Mouse (Mus musculus) hindbrain, embryonic 16.5 days (tissue): ENCODE results near the gene Cdc6. TPM values are rescaled to one million over a fixed set of nuclear protein-coding genes. Genes with fewer than 3 reads are reported as not detected.
A peak's percentile ranks its signal among the peaks of the same experiment; 100 is the strongest.

Source experiments
- ATAC-seq: fragments of 200-750 bp; cut with Nextera tagmentation; 2 replicates; pipeline ENCODE4 v1.8.0; 2017; ENCODE audit warnings: moderate TSS enrichment, moderate library complexity
- H3K27ac ChIP-seq: fragments of 300-500 bp; sonication (generic); 2 replicates; pipeline ENCODE4 v1.5.1; 2014; ENCODE audit warnings: low read depth, mild to moderate bottlenecking, control low read depth, low read length, moderate library complexity
- H3K27me3 ChIP-seq: fragments of 300-500 bp; sonication (generic); replicated peaks from 2 replicates; pipeline ENCODE4 v1.6.1; 2014; ENCODE audit warnings: low read length; ENCODE audit not compliant: control insufficient read depth, insufficient read depth
- H3K36me3 ChIP-seq: fragments of 300-500 bp; sonication (generic); 2 replicates; pipeline ENCODE4 v1.6.1; 2014; ENCODE audit warnings: mild to moderate bottlenecking, low read length, moderate library complexity, mixed read lengths; ENCODE audit not compliant: control insufficient read depth, insufficient read depth
- H3K4me1 ChIP-seq: fragments of 300-500 bp; sonication (generic); 2 replicates; pipeline ENCODE4 v1.6.1; 2014; ENCODE audit warnings: low read depth, low read length; ENCODE audit not compliant: control insufficient read depth, insufficient read depth
- H3K4me2 ChIP-seq: fragments of 300-500 bp; sonication (generic); 2 replicates; pipeline ENCODE4 v1.6.1; 2014; ENCODE audit warnings: mild to moderate bottlenecking, low read length, control low read depth, moderate library complexity
- H3K4me3 ChIP-seq: fragments of 300-500 bp; sonication (generic); 2 replicates; pipeline ENCODE4 v1.5.1; 2014; ENCODE audit warnings: mild to moderate bottlenecking, low read length, control low read depth, moderate library complexity
- H3K9ac ChIP-seq: fragments of 300-500 bp; sonication (generic); 2 replicates; pipeline ENCODE4 v1.6.1; 2014; ENCODE audit warnings: low read depth, mild to moderate bottlenecking, control low read depth, low read length, moderate library complexity
- H3K9me3 ChIP-seq: fragments of 300-500 bp; sonication (generic); 2 replicates; pipeline ENCODE4 v1.6.1; 2014; ENCODE audit warnings: mild to moderate bottlenecking, low read length, moderate library complexity; ENCODE audit not compliant: control insufficient read depth
- WGBS: fragments of 180-500 bp; shearing (Covaris S2); extraction: QIAGEN DNeasy Blood & Tissue Kit; methylation state at CpG from one replicate; pipeline ENCODE4 v1.1.7; 2014; 5-methylcytosine and 5-hydroxymethylcytosine counted together
- polyA plus RNA-seq: library from polyadenylated mRNA; unstranded; fragments of >200 nt; fragmentation: Nextera tagmentation; extraction: Ambion mirVana; gene quantifications from 2 replicates; pipeline ENCODE4 v1.2.1, GENCODE M21; 2015

Gene Cdc6
- polyA plus RNA-seq, 1 experiment from 2014 or later: 4.6 TPM

GRCm38 (mm10) chr11:98939084-98939952, 31.7 kb downstream of the Cdc6 start:
- 52% methylated on average over 15 of the region's 15 CpGs for WGBS
- no peak overlapping the region for H3K27ac ChIP-seq
- no peak for ATAC-seq
- H3K4me3 ChIP-seq: no peak overlapping the region
- H3K4me2 ChIP-seq: peak overlapping the region; percentile 93
- no peaks in the 10 kb centered on the region for H3K36me3 ChIP-seq
- peaks cover 71% of the 10 kb centered on the region for H3K4me1 ChIP-seq
- no peaks in the 10 kb centered on the region for H3K9me3 ChIP-seq
- H3K9ac ChIP-seq: no peak overlapping the region
- no peaks in the 10 kb centered on the region for H3K27me3 ChIP-seq

GRCm38 (mm10) chr11:98939953-98940641, 32.5 kb downstream of the Cdc6 start:
- 65% methylated on average over 10 of the region's 11 CpGs for WGBS
- peak overlapping the region; percentile 5; the same call in 1 of the 2 replicates for H3K4me2 ChIP-seq
- H3K9ac ChIP-seq: no peak overlapping the region
- no peak for ATAC-seq
- no peak overlapping the region for H3K4me3 ChIP-seq
- no peaks in the 10 kb centered on the region for H3K36me3 ChIP-seq
- H3K27ac ChIP-seq: no peak overlapping the region
- peaks cover 71% of the 10 kb centered on the region for H3K4me1 ChIP-seq
- no peaks in the 10 kb centered on the region for H3K27me3 ChIP-seq
- no peaks in the 10 kb centered on the region for H3K9me3 ChIP-seq

- 32% methylated on average over 3 of the region's 3 CpGs for WGBS
- Histone ChIP-seq H3K27ac (no peak overlapping the region), H3K9me3 (no peaks in the 10 kb centered on the region), H3K36me3 (no peaks in the 10 kb centered on the region), H3K4me3 (no peak overlapping the region; the same call in 1 of the 2 replicates), H3K4me2 (peak overlapping the region; percentile 83), H3K27me3 (no peaks in the 10 kb centered on the region), H3K9ac (peak overlapping the region; percentile 16; the same call in 1 of the 2 replicates), H3K4me1 (peaks cover 73% of the 10 kb centered on the region)
- ATAC-seq: no peak
These were observed 33.2 kb downstream of the Cdc6 start for GRCm38 (mm10) chr11:98940776-98941175.

GRCm38 (mm10) chr11:98941341-98941825, 33.8 kb downstream of the Cdc6 start:
- no peaks in the 10 kb centered on the region for H3K9me3 ChIP-seq
- ATAC-seq: peak; percentile 12
- H3K27me3 ChIP-seq: no peaks in the 10 kb centered on the region
- peak overlapping the region; percentile 71 for H3K9ac ChIP-seq
- H3K4me3 ChIP-seq: peak overlapping the region; percentile 47
- H3K36me3 ChIP-seq: no peaks in the 10 kb centered on the region
- 2% methylated on average over 12 of the region's 12 CpGs for WGBS
- H3K4me2 ChIP-seq: peak overlapping the region; percentile 83
- peak overlapping the region; percentile 85 for H3K27ac ChIP-seq
- H3K4me1 ChIP-seq: peaks cover 68% of the 10 kb centered on the region

GRCm38 (mm10) chr11:98941826-98942550, 34.4 kb downstream of the Cdc6 start:
- Histone ChIP-seq H3K4me1 (peaks cover 63% of the 10 kb centered on the region), H3K4me2 (peak overlapping the region; percentile 83), H3K9ac (peak overlapping the region; percentile 71), H3K27ac (peak overlapping the region; percentile 85), H3K9me3 (no peaks in the 10 kb centered on the region), H3K27me3 (no peaks in the 10 kb centered on the region), H3K36me3 (no peaks in the 10 kb centered on the region), H3K4me3 (peak overlapping the region; percentile 47)
- WGBS: 3% methylated on average over 15 of the region's 15 CpGs
- peak; percentile 56 for ATAC-seq

- H3K4me2 ChIP-seq: peak overlapping the region; percentile 83
- H3K9ac ChIP-seq: peak overlapping the region; percentile 71
- H3K9me3 ChIP-seq: no peaks in the 10 kb centered on the region
- WGBS: 71% methylated on average over 3 of the region's 3 CpGs
- no peaks in the 10 kb centered on the region for H3K27me3 ChIP-seq
- H3K27ac ChIP-seq: peak overlapping the region; percentile 85
- H3K4me3 ChIP-seq: peak overlapping the region; percentile 47
- ATAC-seq: no peak
- no peaks in the 10 kb centered on the region for H3K36me3 ChIP-seq
- peaks cover 61% of the 10 kb centered on the region for H3K4me1 ChIP-seq
These were observed 34.9 kb downstream of the Cdc6 start for GRCm38 (mm10) chr11:98942555-98942922.

GRCm38 (mm10) chr11:98942923-98943641, 35.5 kb downstream of the Cdc6 start:
- Histone ChIP-seq H3K4me3 (no peak overlapping the region), H3K4me2 (peak overlapping the region; percentile 83), H3K36me3 (no peaks in the 10 kb centered on the region), H3K27me3 (no peaks in the 10 kb centered on the region), H3K4me1 (peaks cover 58% of the 10 kb centered on the region), H3K27ac (peak overlapping the region; percentile 85), H3K9me3 (no peaks in the 10 kb centered on the region), H3K9ac (no peak overlapping the region; the same call in 1 of the 2 replicates)
- WGBS: 46% methylated on average over 8 of the region's 8 CpGs
- ATAC-seq: no peak

- no peak overlapping the region for H3K4me3 ChIP-seq
- WGBS: 24% methylated on average over 14 of the region's 14 CpGs
- no peaks in the 10 kb centered on the region for H3K27me3 ChIP-seq
- no peaks in the 10 kb centered on the region for H3K36me3 ChIP-seq
- H3K9ac ChIP-seq: no peak overlapping the region
- no peak for ATAC-seq
- peaks cover 54% of the 10 kb centered on the region for H3K4me1 ChIP-seq
- peak overlapping the region; percentile 21 for H3K27ac ChIP-seq
- H3K9me3 ChIP-seq: no peaks in the 10 kb centered on the region
- H3K4me2 ChIP-seq: no peak overlapping the region
These were observed 36.3 kb downstream of the Cdc6 start for GRCm38 (mm10) chr11:98943741-98944461.
